Mouse (Mus musculus) MEL (cell line): Measurements from ENCODE around the gene Zfp384.

Experiments
- CTCF ChIP-seq, 3 experiments: IDR thresholded peaks in 2 of 3; conservative IDR thresholded peaks in 1 of 3; 2 replicates each; pipeline ENCODE4 v1.5.1; 2011 to 2012; ENCODE audit warnings: low read length in 3 of 3, low read depth in 2 of 3, mild to moderate bottlenecking in 2 of 3, improper control_type of control experiment in 1 of 3, inconsistent platforms in 1 of 3, mixed read lengths in 1 of 3, moderate library complexity in 1 of 3; ENCODE audit not compliant: control insufficient read depth in 1 of 3, insufficient read depth in 1 of 3, poor library complexity in 1 of 3, severe bottlenecking in 1 of 3
- E2F4 ChIP-seq: IDR thresholded peaks from 2 replicates; pipeline ENCODE4 v1.6.1; 2011; ENCODE audit warnings: low read depth, low read length, improper control_type of control experiment, borderline replicate concordance
- EP300 ChIP-seq, 2 experiments: IDR thresholded peaks; 2 replicates each; pipeline ENCODE4 v1.6.1; 2011; ENCODE audit warnings: improper control_type of control experiment in 2 of 2, low read length in 2 of 2, low read depth in 1 of 2, mild to moderate bottlenecking in 1 of 2
- ETS1 ChIP-seq: IDR thresholded peaks from 2 replicates; pipeline ENCODE4 v1.6.1; 2012; ENCODE audit warnings: low read depth, mild to moderate bottlenecking, inconsistent platforms, low read length, improper control_type of control experiment, moderate library complexity
- MAX ChIP-seq: IDR thresholded peaks from 2 replicates; pipeline ENCODE4 v1.6.1; 2011; ENCODE audit warnings: low read length, improper control_type of control experiment
- MAZ ChIP-seq: IDR thresholded peaks from 2 replicates; pipeline ENCODE4 v1.6.1; 2012; ENCODE audit warnings: low read depth, mild to moderate bottlenecking, inconsistent platforms, low read length, improper control_type of control experiment
- MYC ChIP-seq: IDR thresholded peaks from 2 replicates; pipeline ENCODE4 v1.6.1; 2011; ENCODE audit warnings: low read depth, mild to moderate bottlenecking, low read length, improper control_type of control experiment, moderate library complexity
- NRF1 ChIP-seq: IDR thresholded peaks from 2 replicates; pipeline ENCODE4 v1.6.1; 2014; ENCODE audit warnings: low read depth, mild to moderate bottlenecking, inconsistent platforms, low read length, improper control_type of control experiment, moderate library complexity; ENCODE audit not compliant: poor library complexity, insufficient read depth, severe bottlenecking
- POLR2A ChIP-seq, 2 experiments: IDR thresholded peaks; 2 replicates each; pipeline ENCODE4 v1.6.1; 2011 to 2012; ENCODE audit warnings: low read length in 2 of 2, mild to moderate bottlenecking in 2 of 2, control low read depth in 1 of 2, improper control_type of control experiment in 1 of 2, low read depth in 1 of 2, moderate library complexity in 1 of 2; ENCODE audit not compliant: control insufficient read depth in 1 of 2, insufficient read depth in 1 of 2, poor library complexity in 1 of 2
- USF2 ChIP-seq, 2 experiments: IDR thresholded peaks; 2 replicates each; pipeline ENCODE4 v1.6.1; 2011 to 2012; ENCODE audit warnings: improper control_type of control experiment in 2 of 2, low read length in 2 of 2, borderline replicate concordance in 1 of 2, inconsistent platforms in 1 of 2, low read depth in 1 of 2, mild to moderate bottlenecking in 1 of 2; ENCODE audit not compliant: insufficient read depth in 1 of 2
- ZMIZ1 ChIP-seq: IDR thresholded peaks from 2 replicates; pipeline ENCODE4 v1.6.1; 2012; ENCODE audit warnings: low read depth, mild to moderate bottlenecking, inconsistent platforms, low read length, improper control_type of control experiment, moderate library complexity
- ZNF384 ChIP-seq: IDR thresholded peaks from 2 replicates; pipeline ENCODE4 v1.6.1; 2012; ENCODE audit warnings: low read depth, mild to moderate bottlenecking, inconsistent platforms, low read length, improper control_type of control experiment

GRCm38 (mm10) chr6:125042081-125042480, 33.1 kb downstream of the Zfp384 start:
- TF ChIP-seq POLR2A (IDR thresholded peaks at IDR 0.05; ENCODE audit: control insufficient read depth in 1 of 2, insufficient read depth in 1 of 2, low read depth in 1 of 2, low read length in 2 of 2, poor library complexity in 1 of 2) (no peak), MAZ (no peak), CTCF (IDR thresholded peaks at IDR 0.05 in 2 of 3, conservative IDR thresholded peaks at IDR 0.05 in 1 of 3; ENCODE audit: control insufficient read depth in 1 of 3, insufficient read depth in 1 of 3, low read depth in 2 of 3, low read length in 3 of 3, poor library complexity in 1 of 3, severe bottlenecking in 1 of 3) (no peak), MYC (0 out of 2 replicates have a peak, but pooled peaks have one; percentile 61), NRF1 (no peak), USF2 (IDR thresholded peaks at IDR 0.05; ENCODE audit: borderline replicate concordance in 1 of 2, insufficient read depth in 1 of 2, low read depth in 1 of 2, low read length in 2 of 2) (no peak), EP300 (IDR thresholded peaks at IDR 0.05; ENCODE audit: low read depth in 1 of 2, low read length in 2 of 2) (peak; percentile 85 to 89), ZMIZ1 (no peak), ZNF384 (no peak), E2F4 (no peak), ETS1 (peak; percentile 67), MAX (no peak)
